Mouse (Mus musculus) olfactory bulb, adult 2 months (tissue): ENCODE data around the gene Rere.

Experiments
- CTCF ChIP-seq: fragments of 200-500 bp; IDR thresholded peaks from 2 replicates; pipeline ENCODE4 v1.5.1; 2012; ENCODE audit warnings: low read depth, mild to moderate bottlenecking, low read length, moderate library complexity; ENCODE audit not compliant: insufficient read depth
- POLR2A ChIP-seq: fragments of 200-500 bp; IDR thresholded peaks from 2 replicates; pipeline ENCODE4 v1.6.1; 2012; ENCODE audit warnings: mild to moderate bottlenecking, low read depth, low read length, moderate library complexity; ENCODE audit not compliant: insufficient read depth

GRCm38 (mm10) chr4:150307226-150307625, 25.8 kb downstream of the Rere start:
- TF ChIP-seq CTCF (no peak), POLR2A (no peak)
